Mouse (Mus musculus) lung, embryonic 14.5 days (tissue): Measurements from ENCODE around the gene Ylpm1. TPM values are rescaled to one million over a fixed set of nuclear protein-coding genes. Genes with fewer than 3 reads are reported as not detected.

Source experiments
- ATAC-seq: fragments of 200-750 bp; cut with Nextera tagmentation; 2 replicates; pipeline ENCODE4 v1.8.0; 2017; ENCODE audit warnings: mild to moderate bottlenecking, moderate TSS enrichment, moderate library complexity; ENCODE audit not compliant: insufficient read depth
- DNase-seq: peaks from one replicate; pipeline ENCODE4 v3.0.0-alpha.2; 2015
- H3K27ac ChIP-seq: fragments of 300-500 bp; sonication (generic); 2 replicates; pipeline ENCODE4 v1.5.1; 2014; ENCODE audit warnings: low read depth, mild to moderate bottlenecking, moderate library complexity
- H3K27me3 ChIP-seq: fragments of 300-500 bp; sonication (generic); 2 replicates; pipeline ENCODE4 v1.6.1; 2014; ENCODE audit warnings: low read length, control low read depth; ENCODE audit not compliant: insufficient read depth
- H3K36me3 ChIP-seq: fragments of 300-500 bp; sonication (generic); 2 replicates; pipeline ENCODE4 v1.6.1; 2014; ENCODE audit warnings: control low read depth; ENCODE audit not compliant: insufficient read depth
- H3K4me1 ChIP-seq: fragments of 300-500 bp; sonication (generic); 2 replicates; pipeline ENCODE4 v1.6.1; 2014; ENCODE audit warnings: antibody characterized with exemption, control low read depth; ENCODE audit not compliant: insufficient read depth
- H3K4me2 ChIP-seq: fragments of 300-500 bp; sonication (generic); 2 replicates; pipeline ENCODE4 v1.6.1; 2014; ENCODE audit warnings: mild to moderate bottlenecking
- H3K4me3 ChIP-seq: fragments of 300-500 bp; sonication (generic); 2 replicates; pipeline ENCODE4 v1.5.1; 2014; ENCODE audit warnings: low read depth, low read length
- H3K9ac ChIP-seq: fragments of 300-500 bp; sonication (generic); 2 replicates; pipeline ENCODE4 v1.6.1; 2014
- H3K9me3 ChIP-seq: fragments of 300-500 bp; sonication (generic); 2 replicates; pipeline ENCODE4 v1.6.1; 2016; ENCODE audit warnings: low read depth, low read length, control low read depth
- CTCF ChIP-seq: IDR thresholded peaks from 2 replicates; pipeline ENCODE4 v1.5.1; 2016; ENCODE audit warnings: antibody characterized with exemption, low read depth
- WGBS: fragments of 180-500 bp; shearing (Covaris S2); extraction: QIAGEN DNeasy Blood & Tissue Kit; methylation state at CpG from one replicate; pipeline ENCODE4 v1.1.7; 2014; 5-methylcytosine and 5-hydroxymethylcytosine counted together
- polyA plus RNA-seq: library from polyadenylated mRNA; unstranded; fragments of >200 nt; fragmentation: Nextera tagmentation; extraction: Ambion mirVana; gene quantifications from 2 replicates; pipeline ENCODE4 v1.2.1, GENCODE M21; 2014

The Ylpm1 gene
- polyA plus RNA-seq, 1 experiment from 2014 or later = 38.5 TPM

DNA sequence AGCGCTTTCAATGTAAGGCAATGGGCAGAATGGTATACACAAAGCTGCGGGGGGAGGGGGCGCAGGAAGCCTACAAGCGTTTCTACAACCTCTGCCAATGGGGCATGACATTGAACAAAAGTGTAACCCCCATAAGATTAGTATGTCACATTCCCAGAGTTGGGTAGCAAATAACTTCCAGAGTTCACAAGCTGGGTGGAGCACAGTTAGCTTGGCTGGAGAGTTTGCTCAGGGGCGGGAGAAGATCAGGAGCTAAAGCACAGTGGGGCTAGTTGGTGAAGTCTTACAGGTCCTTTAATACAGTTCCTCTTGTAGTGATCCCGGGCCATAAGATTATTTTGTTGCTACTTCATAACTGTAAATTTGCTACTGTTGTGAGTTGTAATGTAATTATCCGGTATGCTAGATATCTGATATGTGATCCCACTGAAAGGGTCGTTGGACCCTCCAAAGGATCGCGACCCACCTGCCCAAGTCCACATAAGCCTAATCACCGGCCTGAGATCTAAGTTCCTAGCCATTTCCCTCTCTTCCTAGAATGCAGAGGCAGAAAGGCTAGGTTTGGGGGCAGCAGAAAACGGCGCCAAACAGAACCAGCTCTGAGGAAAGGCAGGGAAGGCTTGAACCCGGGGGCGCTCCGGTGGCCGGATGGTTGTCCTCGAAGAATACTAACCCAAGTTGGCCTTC is 114.0 kb downstream of the Ylpm1 start:
- Histone ChIP-seq H3K27me3 (no peaks in the 10 kb centered on the region), H3K4me3 (peak overlapping the region; percentile 98), H3K36me3 (peaks cover 15% of the 10 kb centered on the region), H3K4me2 (peak overlapping the region; percentile 81), H3K27ac (peak overlapping the region; percentile 87), H3K9ac (peak overlapping the region; percentile 95), H3K4me1 (peaks cover 17% of the 10 kb centered on the region), H3K9me3 (no peaks in the 10 kb centered on the region)
- DNase-seq (peak; percentile 43), ATAC-seq (peak; percentile 33)
- TF ChIP-seq CTCF = no peak
- WGBS = 12% methylated on average over 18 of the region's 18 CpGs

DNA sequence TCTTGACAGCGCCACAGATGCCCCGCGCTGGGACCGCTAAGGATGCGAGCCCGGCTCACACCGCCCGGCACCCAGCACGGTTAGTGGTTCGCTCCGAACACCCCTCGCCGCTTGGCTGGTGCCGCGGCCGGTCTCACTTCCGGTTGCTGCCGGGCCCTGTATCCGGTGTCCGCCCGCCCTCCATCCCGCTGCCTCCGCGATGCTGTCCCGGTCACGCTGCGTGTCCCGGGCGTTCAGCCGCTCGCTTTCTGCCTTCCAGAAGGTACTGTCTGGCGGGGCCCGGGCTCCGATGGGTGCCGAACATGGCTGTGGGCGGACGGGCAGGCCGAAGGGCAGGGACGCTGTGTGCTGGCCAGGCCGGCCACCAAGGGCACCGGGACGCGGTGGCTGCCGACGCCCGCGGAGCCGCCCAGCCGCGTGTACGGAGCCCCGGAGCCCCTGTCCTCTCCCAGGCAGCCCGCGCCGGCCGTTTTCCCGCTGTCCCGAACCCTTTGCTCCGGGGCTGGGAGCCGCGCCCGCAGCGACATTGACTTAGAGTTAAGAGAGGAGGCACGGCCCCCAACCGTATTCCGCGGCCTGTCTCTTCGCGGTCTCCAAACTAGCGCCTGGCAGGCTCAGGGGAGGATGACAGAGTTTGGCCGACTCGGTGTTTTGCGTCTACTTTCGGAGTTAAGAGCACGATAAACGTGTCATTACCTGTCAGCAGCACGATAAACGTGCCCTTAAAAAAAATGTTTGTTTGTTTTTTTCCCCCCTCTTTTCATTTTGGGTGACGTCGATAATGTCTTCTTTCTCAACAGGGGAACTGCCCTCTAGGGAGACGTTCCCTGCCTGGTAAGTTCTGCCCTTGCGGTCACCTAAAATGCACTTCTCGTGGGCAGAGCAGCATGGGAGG is 114.8 kb downstream of the Ylpm1 start, which contains the start of the genes Prox2 and Dlst:
Prox2 (minus strand) TSS at position 62 of the 895 bp plus-strand sequence.
Dlst (plus strand) TSS at position 136 of the 895 bp plus-strand sequence.
- peak within 1 kb of the TSS; percentile 81 for H3K4me2 ChIP-seq
- peak within 1 kb of the TSS; percentile 87 for H3K27ac ChIP-seq
- H3K4me3 ChIP-seq = peak within 1 kb of the TSS; percentile 98
- no peaks in the 10 kb centered on the region for H3K27me3 ChIP-seq
- H3K4me1 ChIP-seq = peaks cover 17% of the 10 kb centered on the region
- under 1% methylated on average over 83 of the region's 83 CpGs for WGBS
- H3K9me3 ChIP-seq = no peaks in the 10 kb centered on the region
- peaks cover 20% of the 10 kb centered on the region for H3K36me3 ChIP-seq
- ATAC-seq (peak; percentile 96), DNase-seq (peak; percentile 93)
- H3K9ac ChIP-seq = peak within 1 kb of the TSS; percentile 95
- TF ChIP-seq CTCF = no peak

DNA sequence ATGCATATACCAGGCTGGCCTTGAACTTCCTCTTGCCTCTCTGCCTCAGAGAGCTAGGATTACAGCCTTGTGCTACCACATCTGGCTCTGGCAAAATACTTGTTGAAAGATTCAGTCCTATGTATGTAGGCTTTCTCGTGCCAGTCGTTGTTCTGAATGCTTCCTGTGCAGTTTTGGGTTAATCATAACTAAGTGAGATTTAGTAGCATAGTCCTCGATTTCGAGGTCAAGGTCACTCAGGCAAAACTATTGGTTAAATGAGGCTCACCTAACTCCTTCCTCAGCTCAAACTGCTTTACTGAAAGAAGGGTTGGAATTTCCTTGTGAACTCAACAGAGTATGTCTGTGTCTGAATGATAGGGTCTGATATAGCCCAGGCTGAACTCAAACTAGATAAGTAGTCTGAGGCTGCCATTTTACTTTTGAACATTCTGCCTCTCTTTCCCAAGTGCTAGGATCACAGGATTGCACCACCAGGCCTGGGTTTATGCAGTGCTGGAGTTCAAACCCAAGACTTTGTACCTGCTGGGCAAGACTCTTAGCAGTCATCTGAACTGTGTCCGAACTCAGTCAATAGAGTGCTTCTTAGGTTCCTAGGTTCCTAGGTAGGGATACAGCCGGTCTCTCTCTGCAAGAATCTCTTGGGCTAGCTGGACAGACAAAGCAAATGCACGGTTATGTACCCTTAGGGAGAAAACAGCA is 116.6 kb downstream of the Ylpm1 start:
- no peak overlapping the region for H3K27ac ChIP-seq
- H3K9ac ChIP-seq = peak overlapping the region; percentile 95; the same call in 1 of the 2 replicates
- H3K4me2 ChIP-seq = peak overlapping the region; percentile 81
- TF ChIP-seq CTCF = no peak
- H3K9me3 ChIP-seq = no peaks in the 10 kb centered on the region
- ATAC-seq (no peak), DNase-seq (no peak)
- peaks cover 27% of the 10 kb centered on the region for H3K36me3 ChIP-seq
- no peaks in the 10 kb centered on the region for H3K27me3 ChIP-seq
- H3K4me1 ChIP-seq = peaks cover 14% of the 10 kb centered on the region
- WGBS = 84% methylated on average over 7 of the region's 7 CpGs
- peak overlapping the region; percentile 98; the same call in 1 of the 2 replicates for H3K4me3 ChIP-seq

DNA sequence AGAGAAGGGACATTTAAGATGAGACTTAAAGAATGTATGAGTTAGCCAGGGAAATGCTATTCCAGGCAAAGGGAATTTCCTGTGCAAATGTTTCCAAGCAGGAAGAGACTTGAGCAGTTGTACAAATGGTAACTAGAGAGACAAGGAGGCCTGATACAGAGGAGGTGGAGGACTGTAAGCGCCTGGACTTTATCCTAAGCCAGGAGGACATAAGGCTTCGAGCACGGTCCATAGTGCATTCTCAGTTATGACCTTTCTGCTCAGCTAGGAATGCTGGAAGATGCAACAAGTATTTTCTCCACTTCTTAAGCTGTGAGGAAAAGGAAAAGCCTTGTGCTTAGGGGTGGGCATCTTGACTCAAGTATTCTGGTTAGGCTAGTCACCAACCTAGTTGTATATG is 117.2 kb downstream of the Ylpm1 start:
- DNase-seq (no peak), ATAC-seq (no peak)
- WGBS = 90% methylated on average over 3 of the region's 3 CpGs
- Histone ChIP-seq H3K9me3 (no peaks in the 10 kb centered on the region), H3K27me3 (no peaks in the 10 kb centered on the region), H3K27ac (no peak overlapping the region), H3K9ac (no peak overlapping the region), H3K4me2 (no peak overlapping the region), H3K4me3 (no peak overlapping the region), H3K36me3 (peaks cover 33% of the 10 kb centered on the region), H3K4me1 (peaks cover 14% of the 10 kb centered on the region)
- TF ChIP-seq CTCF = no peak

DNA sequence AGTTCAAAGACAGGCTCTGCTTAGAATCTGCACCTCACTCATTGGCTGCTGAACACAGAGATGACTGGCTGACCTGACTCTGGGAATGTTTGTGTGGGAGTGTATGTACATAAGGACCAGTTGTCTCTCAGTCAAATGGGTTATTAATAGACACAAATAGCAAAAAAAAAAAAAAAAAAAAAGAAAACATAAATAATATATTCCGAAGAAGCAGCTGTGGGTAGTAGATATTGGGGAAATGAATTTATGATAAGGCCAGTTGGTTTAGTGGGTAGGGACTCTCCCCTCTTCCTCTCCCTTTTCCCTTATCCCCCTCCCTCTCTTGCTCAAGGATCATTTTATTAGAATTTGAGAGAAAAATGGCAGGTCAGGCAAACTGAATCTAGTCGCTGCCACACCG is 117.8 kb downstream of the Ylpm1 start:
- TF ChIP-seq CTCF = no peak
- Histone ChIP-seq H3K4me1 (peaks cover 14% of the 10 kb centered on the region), H3K27ac (no peak overlapping the region), H3K36me3 (peaks cover 39% of the 10 kb centered on the region), H3K9ac (no peak overlapping the region), H3K4me3 (no peak overlapping the region), H3K9me3 (no peaks in the 10 kb centered on the region), H3K27me3 (no peaks in the 10 kb centered on the region), H3K4me2 (no peak overlapping the region)
- no peak for DNase-seq
- 96% methylated on average over 3 of the region's 3 CpGs for WGBS
- no peak for ATAC-seq

DNA sequence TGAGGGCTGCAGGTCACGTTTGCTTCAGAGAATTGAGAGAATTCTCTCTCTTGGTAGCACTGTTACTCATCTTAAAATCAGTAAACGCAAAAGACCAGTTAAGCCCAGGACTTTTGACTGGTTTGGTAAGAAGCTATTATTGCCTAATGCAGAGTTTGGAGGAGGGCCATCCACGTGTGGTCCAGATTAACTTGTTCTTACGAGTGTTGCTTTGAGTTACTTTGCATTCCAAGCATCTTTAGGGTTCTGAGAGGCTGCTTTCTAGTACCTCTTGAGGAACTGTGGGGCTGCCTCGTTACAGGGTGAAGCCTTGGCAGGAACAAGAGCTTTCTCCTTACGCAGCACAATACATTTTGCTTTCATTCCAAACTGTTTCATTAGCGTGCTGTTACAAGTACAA is 119.6 kb downstream of the Ylpm1 start:
- no peak overlapping the region for H3K9ac ChIP-seq
- H3K4me2 ChIP-seq = no peak overlapping the region
- no peaks in the 10 kb centered on the region for H3K27me3 ChIP-seq
- WGBS = 63% methylated on average over 7 of the region's 7 CpGs
- peaks cover 10% of the 10 kb centered on the region; the same call in 1 of the 2 replicates for H3K4me1 ChIP-seq
- no peak for TF ChIP-seq CTCF
- H3K9me3 ChIP-seq = no peaks in the 10 kb centered on the region
- peaks cover 53% of the 10 kb centered on the region for H3K36me3 ChIP-seq
- DNase-seq (peak; percentile 35), ATAC-seq (no peak)
- H3K27ac ChIP-seq = no peak overlapping the region
- no peak overlapping the region for H3K4me3 ChIP-seq

Other genes starting within 250 kb of the Ylpm1 start
- gene Npc2, start 223.2 kb upstream of the Ylpm1 start, polyA plus RNA-seq = 106 and 107 TPM in 2 replicates
- 126 and 131 TPM in 2 replicates for gene Isca2, start 223.1 kb upstream of the Ylpm1 start, polyA plus RNA-seq
- 6.8 and 6.9 TPM in 2 replicates for gene Ltbp2, start 119.8 kb upstream of the Ylpm1 start, polyA plus RNA-seq
- gene Fcf1, start 25.4 kb upstream of the Ylpm1 start, polyA plus RNA-seq = 147 TPM in 2 replicates
- 17.1 and 19.3 TPM in 2 replicates for gene Arel1, start 25.4 kb upstream of the Ylpm1 start, polyA plus RNA-seq
- gene Prox2, start 114.4 kb downstream of the Ylpm1 start, polyA plus RNA-seq = 3.1 and 4.6 TPM in 2 replicates
- 112 and 115 TPM in 2 replicates for gene Dlst, start 114.5 kb downstream of the Ylpm1 start, polyA plus RNA-seq
- gene Rps6kl1, start 154.9 kb downstream of the Ylpm1 start, polyA plus RNA-seq = 0.91 and 1.0 TPM in 2 replicates
- gene Pgf, start 181.5 kb downstream of the Ylpm1 start, polyA plus RNA-seq = 10.9 and 14.6 TPM in 2 replicates
- 91.4 and 99.9 TPM in 2 replicates for gene Eif2b2, start 223.2 kb downstream of the Ylpm1 start, polyA plus RNA-seq